Mouse (Mus musculus): ENCODE data around the gene Gm9945. TPM values are rescaled to one million over a fixed set of nuclear protein-coding genes. Genes with fewer than 3 reads are reported as not detected.
A peak's percentile ranks its signal among the peaks of the same experiment; 100 is the strongest.

The Gm9945 gene
- polyA plus RNA-seq, 1 experiment from 2014 or later: not detected

- Histone ChIP-seq H3K27me3 (ENCODE audit: insufficient read depth, poor library complexity, severe bottlenecking) (peaks cover 88% of the 10 kb centered on the region), H3K9me3 (no peaks in the 10 kb centered on the region), H3K36me3 (0 out of 2 replicates have a peak, but pooled peaks cover 2% of the 10 kb centered on the region), H3K27ac (no peak overlapping the region), H3K4me1 (peaks cover 23% of the 10 kb centered on the region), H3K4me3 (peak overlapping the region; percentile 42; the same call in 1 of the 2 replicates)
- no peak for DNase-seq (ENCODE audit: low spot score)
- 41% methylated on average over 16 of the region's 16 CpGs for WGBS
These were observed 10.5 kb upstream of the Gm9945 start for GRCm38 (mm10) chr11:53469294-53469967.

- H3K4me3 ChIP-seq: peak within 1 kb of the TSS; percentile 42
- H3K27me3 ChIP-seq (ENCODE audit: insufficient read depth, poor library complexity, severe bottlenecking): peaks cover 88% of the 10 kb centered on the region
- 5% methylated on average over 29 of the region's 29 CpGs for WGBS
- DNase-seq (ENCODE audit: low spot score): peak; percentile 92
- H3K36me3 ChIP-seq: no peaks in the 10 kb centered on the region
- no peak within 1 kb of the TSS for H3K27ac ChIP-seq
- peaks cover 23% of the 10 kb centered on the region for H3K4me1 ChIP-seq
- H3K9me3 ChIP-seq: no peaks in the 10 kb centered on the region
These were observed 9.8 kb upstream of the Gm9945 start, which contains the start of gene Gm9837 for GRCm38 (mm10) chr11:53469968-53470695. Gm9837 (minus strand) TSS chr11:53470479.

GRCm38 (mm10) chr11:53472709-53473108 is 7.3 kb upstream of the Gm9945 start:
- Histone ChIP-seq H3K36me3 (no peaks in the 10 kb centered on the region), H3K27ac (no peak overlapping the region), H3K27me3 (ENCODE audit: insufficient read depth, poor library complexity, severe bottlenecking) (peaks cover 85% of the 10 kb centered on the region), H3K9me3 (no peaks in the 10 kb centered on the region), H3K4me3 (no peak overlapping the region), H3K4me1 (peaks cover 12% of the 10 kb centered on the region)
- 75% methylated on average over 3 of the region's 3 CpGs for WGBS
- DNase-seq (ENCODE audit: low spot score): no peak

- no peak overlapping the region for H3K4me3 ChIP-seq
- WGBS: 38% methylated on average over 8 of the region's 8 CpGs
These were observed 4.3 kb upstream of the Gm9945 start for GRCm38 (mm10) chr11:53475620-53476019.

GRCm38 (mm10) chr11:53477833-53478232 is 2.1 kb upstream of the Gm9945 start:
- Histone ChIP-seq H3K4me3 (no peak overlapping the region), H3K4me1 (peaks cover 19% of the 10 kb centered on the region)
- 43% methylated on average over 7 of the region's 7 CpGs for WGBS

More at GRCm38 (mm10) chr11:53475620-53476019, 4.3 kb upstream of the Gm9945 start:
- Histone ChIP-seq H3K27me3 (ENCODE audit: insufficient read depth, poor library complexity, severe bottlenecking) (peaks cover 92% of the 10 kb centered on the region), H3K9me3 (no peaks in the 10 kb centered on the region; the same call in 1 of the 2 replicates), H3K4me1 (peaks cover 24% of the 10 kb centered on the region), H3K27ac (no peak overlapping the region), H3K36me3 (no peaks in the 10 kb centered on the region)
- no peak for DNase-seq (ENCODE audit: low spot score)

GRCm38 (mm10) chr11:53478383-53479170 is 1.4 kb upstream of the Gm9945 start:
- peaks cover 22% of the 10 kb centered on the region for H3K4me1 ChIP-seq
- peaks cover 82% of the 10 kb centered on the region for H3K27me3 ChIP-seq (ENCODE audit: insufficient read depth, poor library complexity, severe bottlenecking)
- no peak for DNase-seq (ENCODE audit: low spot score)
- peak overlapping the region; percentile 43 for H3K27ac ChIP-seq
- H3K4me3 ChIP-seq: peak overlapping the region; percentile 61
- H3K36me3 ChIP-seq: no peaks in the 10 kb centered on the region
- no peaks in the 10 kb centered on the region; the same call in 1 of the 2 replicates for H3K9me3 ChIP-seq
- 5% methylated on average over 79 of the region's 79 CpGs for WGBS

More at GRCm38 (mm10) chr11:53477833-53478232, 2.1 kb upstream of the Gm9945 start:
- Histone ChIP-seq H3K27me3 (ENCODE audit: insufficient read depth, poor library complexity, severe bottlenecking) (peaks cover 84% of the 10 kb centered on the region), H3K9me3 (no peaks in the 10 kb centered on the region; the same call in 1 of the 2 replicates), H3K27ac (no peak overlapping the region), H3K36me3 (no peaks in the 10 kb centered on the region)
- DNase-seq (ENCODE audit: low spot score): no peak

GRCm38 (mm10) chr11:53479171-53479782 is 689 bp upstream of the Gm9945 start:
- no peaks in the 10 kb centered on the region for H3K36me3 ChIP-seq
- peaks cover 23% of the 10 kb centered on the region for H3K4me1 ChIP-seq
- no peak for DNase-seq (ENCODE audit: low spot score)
- WGBS: 2% methylated on average over 62 of the region's 62 CpGs
- peak overlapping the region; percentile 61 for H3K4me3 ChIP-seq
- peaks cover 75% of the 10 kb centered on the region for H3K27me3 ChIP-seq (ENCODE audit: insufficient read depth, poor library complexity, severe bottlenecking)
- no peaks in the 10 kb centered on the region; the same call in 1 of the 2 replicates for H3K9me3 ChIP-seq
- H3K27ac ChIP-seq: peak overlapping the region; percentile 43

- WGBS: 55% methylated on average over 4 of the region's 4 CpGs
- Histone ChIP-seq H3K27me3 (ENCODE audit: insufficient read depth, poor library complexity, severe bottlenecking) (peaks cover 64% of the 10 kb centered on the region), H3K9me3 (no peaks in the 10 kb centered on the region; the same call in 1 of the 2 replicates), H3K27ac (no peak overlapping the region), H3K4me3 (no peak overlapping the region), H3K36me3 (no peaks in the 10 kb centered on the region), H3K4me1 (peaks cover 23% of the 10 kb centered on the region)
- no peak for DNase-seq (ENCODE audit: low spot score)
These were observed 1.2 kb downstream of the Gm9945 start for GRCm38 (mm10) chr11:53481088-53481730.

- DNase-seq (ENCODE audit: low spot score): no peak
- Histone ChIP-seq H3K27me3 (ENCODE audit: insufficient read depth, poor library complexity, severe bottlenecking) (peaks cover 65% of the 10 kb centered on the region), H3K9me3 (no peaks in the 10 kb centered on the region; the same call in 1 of the 2 replicates), H3K36me3 (no peaks in the 10 kb centered on the region), H3K4me1 (peaks cover 38% of the 10 kb centered on the region), H3K4me3 (no peak overlapping the region), H3K27ac (no peak overlapping the region)
- WGBS: 59% methylated on average over 9 of the region's 9 CpGs
These were observed 3.4 kb downstream of the Gm9945 start for GRCm38 (mm10) chr11:53483159-53483891.

GRCm38 (mm10) chr11:53485719-53486118 is 5.8 kb downstream of the Gm9945 start:
- H3K36me3 ChIP-seq: no peaks in the 10 kb centered on the region
- WGBS: 50% methylated on average over 3 of the region's 3 CpGs
- no peaks in the 10 kb centered on the region for H3K9me3 ChIP-seq
- H3K27ac ChIP-seq: no peak overlapping the region
- no peak overlapping the region for H3K4me3 ChIP-seq
- H3K4me1 ChIP-seq: peaks cover 20% of the 10 kb centered on the region
- H3K27me3 ChIP-seq (ENCODE audit: insufficient read depth, poor library complexity, severe bottlenecking): peaks cover 45% of the 10 kb centered on the region
- DNase-seq (ENCODE audit: low spot score): no peak

- peak overlapping the region; percentile 53; the same call in 1 of the 2 replicates for H3K4me3 ChIP-seq
- no peaks in the 10 kb centered on the region for H3K9me3 ChIP-seq
- DNase-seq (ENCODE audit: low spot score): no peak
- H3K27me3 ChIP-seq (ENCODE audit: insufficient read depth, poor library complexity, severe bottlenecking): peaks cover 38% of the 10 kb centered on the region
- WGBS: 63% methylated on average over 3 of the region's 3 CpGs
- peaks cover 20% of the 10 kb centered on the region for H3K4me1 ChIP-seq
- H3K36me3 ChIP-seq: no peaks in the 10 kb centered on the region
- no peak overlapping the region for H3K27ac ChIP-seq
These were observed 6.4 kb downstream of the Gm9945 start for GRCm38 (mm10) chr11:53486351-53486750.

Measured in heart, embryonic 10.5 days (tissue).